Mouse (Mus musculus): Measurements from ENCODE around the gene Gm36245.

GRCm38 (mm10) chr15:77593557-77593956, 5.5 kb upstream of the Gm36245 start:
- TF ChIP-seq CTCF (conservative IDR thresholded peaks at IDR 0.05; ENCODE audit: low read length) (no peak), POU5F1 (IDR thresholded peaks at IDR 0.05; ENCODE audit: borderline replicate concordance, low read length) (no peak), NANOG (IDR thresholded peaks at IDR 0.05; ENCODE audit: borderline replicate concordance, low read length) (no peak)

Data from E14TG2a.4 (cell line).